Mouse (Mus musculus) intestine, embryonic 16.5 days (tissue): ENCODE data around the gene Megf11. TPM values are rescaled to one million over a fixed set of nuclear protein-coding genes. Genes with fewer than 3 reads are reported as not detected.

ENCODE experiments used
- ATAC-seq: fragments of 200-750 bp; cut with Nextera tagmentation; 2 replicates; pipeline ENCODE4 v1.8.0; 2017; ENCODE audit warnings: moderate TSS enrichment, moderate library complexity
- H3K27ac ChIP-seq: fragments of 300-500 bp; sonication (generic); 2 replicates; pipeline ENCODE4 v1.5.1; 2014; ENCODE audit warnings: mild to moderate bottlenecking, low read length
- H3K27me3 ChIP-seq: fragments of 300-500 bp; sonication (generic); replicated peaks from 2 replicates; pipeline ENCODE4 v1.6.1; 2014; ENCODE audit warnings: low read length, control low read depth, mixed read lengths; ENCODE audit not compliant: control insufficient read depth, insufficient read depth
- H3K36me3 ChIP-seq: fragments of 300-500 bp; sonication (generic); 2 replicates; pipeline ENCODE4 v1.6.1; 2014; ENCODE audit warnings: low read length, control low read depth; ENCODE audit not compliant: control insufficient read depth, insufficient read depth
- H3K4me1 ChIP-seq: fragments of 300-500 bp; sonication (generic); 2 replicates; pipeline ENCODE4 v1.6.1; 2014; ENCODE audit warnings: low read length, control low read depth, mixed read lengths; ENCODE audit not compliant: control insufficient read depth, insufficient read depth
- H3K4me2 ChIP-seq: fragments of 300-500 bp; sonication (generic); 2 replicates; pipeline ENCODE4 v1.6.1; 2014; ENCODE audit warnings: low read depth, low read length, control low read depth
- H3K4me3 ChIP-seq: fragments of 300-500 bp; sonication (generic); 2 replicates; pipeline ENCODE4 v1.5.1; 2014; ENCODE audit warnings: mild to moderate bottlenecking, low read length
- H3K9ac ChIP-seq: fragments of 300-500 bp; sonication (generic); 2 replicates; pipeline ENCODE4 v1.6.1; 2014; ENCODE audit warnings: low read depth, low read length
- H3K9me3 ChIP-seq: fragments of 300-500 bp; sonication (generic); 2 replicates; pipeline ENCODE4 v1.6.1; 2016; ENCODE audit warnings: low read length, control low read depth; ENCODE audit not compliant: control insufficient read depth
- WGBS: fragments of 180-500 bp; shearing (Covaris S2); extraction: QIAGEN DNeasy Blood & Tissue Kit; methylation state at CpG from one replicate; pipeline ENCODE4 v1.1.7; 2014; 5-methylcytosine and 5-hydroxymethylcytosine counted together
- polyA plus RNA-seq: library from polyadenylated mRNA; unstranded; fragments of >200 nt; fragmentation: Nextera tagmentation; extraction: Ambion mirVana; gene quantifications from 2 replicates; pipeline ENCODE4 v1.2.1, GENCODE M21; 2015

Gene Megf11
- polyA plus RNA-seq, 1 experiment from 2014 or later: 0.76 TPM

DNA sequence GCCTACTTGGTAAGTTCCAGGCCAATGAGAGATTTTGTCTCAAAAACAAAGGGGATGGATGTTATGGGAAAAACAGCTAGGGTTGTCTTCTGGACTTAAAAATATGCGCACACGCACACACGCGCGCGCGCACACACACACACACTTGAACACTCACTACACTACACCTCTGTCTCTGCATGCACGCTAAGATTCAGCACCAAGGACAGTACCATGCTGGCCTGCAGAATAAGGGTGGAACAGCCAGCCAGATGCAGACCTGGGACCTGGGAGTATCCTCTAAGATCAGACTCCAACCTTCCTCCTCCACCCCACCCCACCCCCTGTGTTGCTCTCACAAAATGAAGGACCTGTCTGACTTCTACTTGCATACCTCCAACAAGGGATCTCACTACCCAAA lies 239.1 kb downstream of the Megf11 start:
- peak; percentile 50; the same call in 1 of the 2 replicates for ATAC-seq
- Histone ChIP-seq H3K4me3 (no peak overlapping the region), H3K4me2 (no peak overlapping the region)

DNA sequence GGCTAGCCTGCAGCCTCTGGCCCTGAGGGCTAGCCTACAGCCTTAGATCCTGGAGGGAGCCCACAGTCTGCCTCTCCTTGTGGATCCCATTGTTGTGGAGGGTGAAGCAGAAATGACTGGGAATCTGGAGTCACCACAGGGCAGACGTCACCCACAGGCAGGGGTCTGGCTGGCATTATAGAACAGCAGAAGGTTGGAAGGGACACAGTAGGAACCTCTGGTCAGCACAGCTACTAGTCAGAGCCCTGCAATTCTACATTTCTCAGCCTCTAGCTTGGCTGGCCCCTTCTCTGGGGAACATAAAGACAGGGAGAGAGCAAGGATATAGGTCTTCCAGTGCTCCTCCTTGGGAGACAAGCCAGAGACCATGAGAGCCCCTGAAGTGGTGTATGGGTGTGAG lies 244.4 kb downstream of the Megf11 start:
- H3K36me3 ChIP-seq: no peaks in the 10 kb centered on the region
- WGBS: 44% methylated on average over 1 of the region's 1 CpGs
- H3K27ac ChIP-seq: no peak overlapping the region
- no peak overlapping the region for H3K4me2 ChIP-seq
- ATAC-seq: no peak
- no peaks in the 10 kb centered on the region for H3K9me3 ChIP-seq
- no peak overlapping the region for H3K4me3 ChIP-seq
- H3K4me1 ChIP-seq: peaks cover 5% of the 10 kb centered on the region; the same call in 1 of the 2 replicates
- H3K27me3 ChIP-seq: no peaks in the 10 kb centered on the region
- no peak overlapping the region for H3K9ac ChIP-seq

More for the DNA sequence above, 239.1 kb downstream of the Megf11 start:
- Histone ChIP-seq H3K9ac (no peak overlapping the region), H3K27ac (no peak overlapping the region), H3K4me1 (peaks cover 8% of the 10 kb centered on the region), H3K9me3 (no peaks in the 10 kb centered on the region), H3K27me3 (no peaks in the 10 kb centered on the region), H3K36me3 (no peaks in the 10 kb centered on the region)
- 62% methylated on average over 8 of the region's 8 CpGs for WGBS

- Histone ChIP-seq H3K4me3 (no peak overlapping the region), H3K36me3 (no peaks in the 10 kb centered on the region), H3K27me3 (no peaks in the 10 kb centered on the region), H3K4me2 (no peak overlapping the region), H3K27ac (no peak overlapping the region), H3K9ac (no peak overlapping the region), H3K4me1 (peaks cover 10% of the 10 kb centered on the region), H3K9me3 (no peaks in the 10 kb centered on the region)
- WGBS: 90% methylated on average over 3 of the region's 3 CpGs
- no peak for ATAC-seq
These were observed 247.7 kb downstream of the Megf11 start for GRCm38 (mm10) chr9:64633169-64633568.

GRCm38 (mm10) chr9:64636111-64636510 lies 250.7 kb downstream of the Megf11 start:
- H3K4me2 ChIP-seq: no peak overlapping the region
- 67% methylated on average over 6 of the region's 6 CpGs for WGBS
- H3K27me3 ChIP-seq: no peaks in the 10 kb centered on the region
- H3K4me3 ChIP-seq: no peak overlapping the region
- ATAC-seq: no peak
- no peaks in the 10 kb centered on the region for H3K9me3 ChIP-seq
- peaks cover 6% of the 10 kb centered on the region; the same call in 1 of the 2 replicates for H3K4me1 ChIP-seq
- no peak overlapping the region for H3K9ac ChIP-seq
- H3K27ac ChIP-seq: no peak overlapping the region
- H3K36me3 ChIP-seq: no peaks in the 10 kb centered on the region

- Histone ChIP-seq H3K36me3 (no peaks in the 10 kb centered on the region), H3K9ac (0 out of 2 replicates have a peak overlapping the region, but pooled peaks have one; percentile 68), H3K4me3 (no peak overlapping the region), H3K27me3 (no peaks in the 10 kb centered on the region), H3K4me1 (peaks cover 6% of the 10 kb centered on the region; the same call in 1 of the 2 replicates), H3K9me3 (no peaks in the 10 kb centered on the region), H3K27ac (peak overlapping the region; percentile 15; the same call in 1 of the 2 replicates), H3K4me2 (no peak overlapping the region)
- ATAC-seq: no peak
- 62% methylated on average over 2 of the region's 2 CpGs for WGBS
These were observed 251.5 kb downstream of the Megf11 start for GRCm38 (mm10) chr9:64636961-64637360.

DNA sequence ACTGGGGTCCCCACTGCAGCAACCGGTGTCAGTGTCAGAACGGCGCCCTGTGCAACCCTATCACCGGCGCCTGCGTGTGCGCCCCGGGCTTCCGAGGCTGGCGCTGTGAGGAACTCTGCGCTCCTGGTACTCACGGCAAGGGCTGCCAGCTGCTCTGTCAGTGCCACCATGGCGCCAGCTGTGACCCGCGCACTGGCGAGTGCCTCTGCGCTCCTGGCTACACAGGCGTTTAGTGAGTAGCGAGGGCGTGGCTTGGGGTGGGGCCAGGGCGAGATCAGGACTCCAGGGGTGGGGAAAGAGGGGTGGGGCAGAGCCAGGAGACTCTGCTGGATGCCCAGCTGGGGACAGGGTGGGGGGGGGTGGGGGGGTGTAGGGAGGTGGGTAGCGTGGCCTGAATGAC lies 252.8 kb downstream of the Megf11 start:
- 0 out of 2 replicates have a peak overlapping the region, but pooled peaks have one; percentile 7 for H3K27ac ChIP-seq
- ATAC-seq: peak; percentile 77
- H3K27me3 ChIP-seq: no peaks in the 10 kb centered on the region
- no peaks in the 10 kb centered on the region for H3K9me3 ChIP-seq
- no peaks in the 10 kb centered on the region for H3K36me3 ChIP-seq
- H3K9ac ChIP-seq: peak overlapping the region; percentile 68
- H3K4me2 ChIP-seq: peak overlapping the region; percentile 59
- peak overlapping the region; percentile 47 for H3K4me3 ChIP-seq
- H3K4me1 ChIP-seq: peaks cover 6% of the 10 kb centered on the region; the same call in 1 of the 2 replicates
- WGBS: 2% methylated on average over 22 of the region's 22 CpGs

DNA sequence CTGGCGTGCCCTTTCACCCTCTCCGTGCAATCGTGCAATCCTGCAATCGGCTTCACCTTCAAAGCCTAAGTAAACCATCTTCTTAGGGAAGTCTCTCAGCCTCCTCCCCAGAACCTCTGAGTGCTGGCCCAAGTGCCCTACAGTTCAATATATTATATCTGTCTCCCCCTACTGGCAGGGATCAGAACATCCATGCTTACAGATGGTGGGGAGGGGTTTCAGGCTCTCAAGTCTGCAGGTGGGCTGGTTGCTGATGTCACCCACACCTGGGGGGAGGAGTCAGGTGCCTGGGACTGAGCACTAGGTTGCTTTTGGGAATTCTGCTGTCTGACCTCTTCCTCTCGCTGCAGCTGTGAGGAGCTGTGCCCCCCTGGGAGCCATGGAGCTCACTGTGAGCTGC lies 254.2 kb downstream of the Megf11 start:
- no peaks in the 10 kb centered on the region for H3K36me3 ChIP-seq
- no peak for ATAC-seq
- no peak overlapping the region for H3K27ac ChIP-seq
- no peaks in the 10 kb centered on the region for H3K27me3 ChIP-seq
- no peaks in the 10 kb centered on the region for H3K9me3 ChIP-seq
- H3K9ac ChIP-seq: no peak overlapping the region
- H3K4me3 ChIP-seq: no peak overlapping the region
- H3K4me1 ChIP-seq: peaks cover 10% of the 10 kb centered on the region
- no peak overlapping the region for H3K4me2 ChIP-seq
- WGBS: 5% methylated on average over 5 of the region's 5 CpGs

GRCm38 (mm10) chr9:64644129-64644528 lies 258.7 kb downstream of the Megf11 start:
- Histone ChIP-seq H3K9me3 (no peaks in the 10 kb centered on the region), H3K4me1 (peaks cover 5% of the 10 kb centered on the region), H3K27me3 (no peaks in the 10 kb centered on the region), H3K27ac (peak overlapping the region; percentile 65), H3K36me3 (no peaks in the 10 kb centered on the region), H3K4me2 (0 out of 2 replicates have a peak overlapping the region, but pooled peaks have one; percentile 7), H3K9ac (no peak overlapping the region), H3K4me3 (no peak overlapping the region; the same call in 1 of the 2 replicates)
- peak; percentile 92 for ATAC-seq
- WGBS: 14% methylated on average over 7 of the region's 7 CpGs

DNA sequence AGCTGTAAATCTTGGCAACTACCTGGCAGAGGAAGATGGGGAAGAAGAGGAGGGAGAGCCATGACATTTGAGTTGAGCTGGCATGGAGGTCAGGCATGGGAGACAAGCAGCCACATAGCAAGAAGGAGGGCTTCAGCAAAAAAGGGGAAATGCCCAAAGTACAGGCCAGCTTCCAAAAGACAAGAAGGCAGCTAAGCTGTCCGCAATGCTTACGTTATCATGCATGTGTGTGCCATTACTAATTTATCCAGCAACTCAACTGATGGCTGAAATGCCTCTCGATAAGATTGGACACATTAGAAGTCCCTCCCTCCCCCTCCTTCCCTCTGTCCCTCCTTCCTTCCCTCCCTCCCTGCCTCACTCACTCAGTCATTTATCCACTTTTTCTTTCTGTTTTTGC lies 260.0 kb downstream of the Megf11 start:
- WGBS: 92% methylated on average over 3 of the region's 3 CpGs
- H3K9ac ChIP-seq: no peak overlapping the region
- no peak overlapping the region for H3K4me3 ChIP-seq
- H3K36me3 ChIP-seq: no peaks in the 10 kb centered on the region
- H3K9me3 ChIP-seq: no peaks in the 10 kb centered on the region
- H3K27me3 ChIP-seq: no peaks in the 10 kb centered on the region
- H3K27ac ChIP-seq: no peak overlapping the region
- no peak overlapping the region for H3K4me2 ChIP-seq
- no peak for ATAC-seq
- peaks cover 5% of the 10 kb centered on the region for H3K4me1 ChIP-seq

- peaks cover 7% of the 10 kb centered on the region for H3K4me1 ChIP-seq
- ATAC-seq: no peak
- H3K9ac ChIP-seq: no peak overlapping the region
- no peaks in the 10 kb centered on the region for H3K9me3 ChIP-seq
- WGBS: 67% methylated on average over 9 of the region's 9 CpGs
- no peak overlapping the region for H3K4me2 ChIP-seq
- H3K36me3 ChIP-seq: no peaks in the 10 kb centered on the region
- H3K4me3 ChIP-seq: no peak overlapping the region
- H3K27ac ChIP-seq: no peak overlapping the region
- H3K27me3 ChIP-seq: no peaks in the 10 kb centered on the region
These were observed 264.0 kb downstream of the Megf11 start for GRCm38 (mm10) chr9:64649393-64649792.
